Mouse (Mus musculus) limb, embryonic 15.5 days (tissue): ENCODE measurements at regions not wholly inside any gene's neighbourhood (a gene's known extent, or its start where the extent isn't known, plus 50 kb on each side); places are given as distances from the start of the nearest gene placed in this dataset.

Experiments used
- ATAC-seq: fragments of 200-750 bp; cut with Nextera tagmentation; 2 replicates; pipeline ENCODE4 v1.8.0; 2017; ENCODE audit warnings: low read depth, moderate TSS enrichment; ENCODE audit not compliant: insufficient number of reproducible peaks, low FRiP score, low TSS enrichment
- H3K27ac ChIP-seq: fragments of 300-500 bp; sonication (generic); 2 replicates; pipeline ENCODE4 v1.5.1; 2015; ENCODE audit warnings: moderate library complexity, mild to moderate bottlenecking, inconsistent platforms
- H3K27me3 ChIP-seq: fragments of 300-500 bp; sonication (generic); 2 replicates; pipeline ENCODE4 v1.6.1; 2015; ENCODE audit warnings: inconsistent platforms
- H3K36me3 ChIP-seq: fragments of 300-500 bp; sonication (generic); 2 replicates; pipeline ENCODE4 v1.6.1; 2015; ENCODE audit warnings: inconsistent platforms
- H3K4me1 ChIP-seq: fragments of 300-500 bp; sonication (generic); 2 replicates; pipeline ENCODE4 v1.6.1; 2015; ENCODE audit warnings: inconsistent platforms
- H3K4me2 ChIP-seq: fragments of 300-500 bp; sonication (generic); 2 replicates; pipeline ENCODE4 v1.6.1; 2015; ENCODE audit warnings: mild to moderate bottlenecking, inconsistent platforms
- H3K4me3 ChIP-seq: fragments of 300-500 bp; sonication (generic); 2 replicates; pipeline ENCODE4 v1.5.1; 2015; ENCODE audit warnings: mild to moderate bottlenecking, inconsistent platforms
- H3K9ac ChIP-seq: fragments of 300-500 bp; sonication (generic); 2 replicates; pipeline ENCODE4 v1.6.1; 2015; ENCODE audit warnings: inconsistent platforms
- H3K9me3 ChIP-seq: fragments of 300-500 bp; sonication (generic); 2 replicates; pipeline ENCODE4 v1.6.1; 2016; ENCODE audit warnings: inconsistent platforms
- WGBS: fragments of 180-500 bp; shearing (Covaris S2); methylation state at CpG from one replicate; pipeline ENCODE4 v1.1.7; 2015; 5-methylcytosine and 5-hydroxymethylcytosine counted together

DNA sequence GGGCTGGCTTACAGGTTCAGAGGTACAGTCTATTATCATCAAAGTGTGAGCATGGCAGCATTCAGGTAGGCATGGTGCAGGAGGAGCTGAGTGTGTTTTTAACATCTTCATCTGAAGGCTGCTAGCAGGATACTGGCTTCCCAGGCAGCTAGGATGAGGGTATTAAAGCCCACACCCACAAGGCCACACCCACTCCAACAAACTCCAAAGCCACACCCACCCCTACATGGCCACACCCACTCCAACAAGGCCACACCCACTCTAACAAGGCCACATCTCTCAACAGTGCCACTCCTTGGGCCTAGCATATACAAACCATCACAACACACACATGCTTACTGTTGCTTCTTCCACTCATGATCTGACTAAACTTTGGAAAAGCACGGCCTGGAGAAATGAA lies 172.5 kb downstream of the Msrb3 start:
- Histone ChIP-seq H3K9me3 (no peaks in the 10 kb centered on the region), H3K4me2 (no peak overlapping the region), H3K27ac (no peak overlapping the region), H3K9ac (no peak overlapping the region), H3K36me3 (no peaks in the 10 kb centered on the region), H3K4me1 (peaks cover 21% of the 10 kb centered on the region), H3K27me3 (peaks cover 5% of the 10 kb centered on the region; the same call in 1 of the 2 replicates), H3K4me3 (no peak overlapping the region)
- 90% methylated on average over 1 of the region's 1 CpGs for WGBS
- no peak for ATAC-seq

DNA sequence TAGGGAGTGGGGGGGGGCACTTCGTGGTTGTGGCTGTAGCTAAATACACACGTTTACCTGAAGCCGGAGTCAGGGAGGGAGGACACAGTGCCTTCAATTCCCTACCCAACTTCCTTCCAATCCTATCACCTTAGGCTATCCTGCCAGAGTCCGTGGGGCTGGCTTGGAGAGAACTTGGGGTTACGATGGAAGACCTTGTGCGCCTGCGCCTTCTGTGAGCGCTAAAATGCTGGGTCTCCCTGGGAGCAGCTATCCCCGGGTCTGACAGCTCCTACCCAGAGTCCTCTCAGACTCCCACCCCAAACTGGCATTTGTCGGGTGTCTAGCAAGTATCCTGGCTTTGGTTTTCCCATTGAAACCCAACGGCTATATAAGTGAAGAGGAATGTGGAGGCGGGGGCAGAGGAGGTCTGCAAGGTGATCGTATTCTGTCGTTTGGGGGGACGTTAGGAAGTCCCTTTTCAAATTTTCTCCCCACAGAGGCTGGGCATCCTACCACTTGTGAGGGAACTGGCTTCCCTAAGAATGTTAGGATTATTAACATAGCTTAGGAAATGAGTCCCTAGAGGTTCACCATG lies 176.9 kb downstream of the Msrb3 start:
- H3K4me1 ChIP-seq = peaks cover 47% of the 10 kb centered on the region
- peak overlapping the region; percentile 42 for H3K4me2 ChIP-seq
- H3K9me3 ChIP-seq = no peaks in the 10 kb centered on the region
- H3K9ac ChIP-seq = no peak overlapping the region
- no peak overlapping the region for H3K27ac ChIP-seq
- H3K36me3 ChIP-seq = no peaks in the 10 kb centered on the region
- peaks cover 5% of the 10 kb centered on the region; the same call in 1 of the 2 replicates for H3K27me3 ChIP-seq
- 7% methylated on average over 15 of the region's 15 CpGs for WGBS
- ATAC-seq = no peak
- H3K4me3 ChIP-seq = peak overlapping the region; percentile 23

DNA sequence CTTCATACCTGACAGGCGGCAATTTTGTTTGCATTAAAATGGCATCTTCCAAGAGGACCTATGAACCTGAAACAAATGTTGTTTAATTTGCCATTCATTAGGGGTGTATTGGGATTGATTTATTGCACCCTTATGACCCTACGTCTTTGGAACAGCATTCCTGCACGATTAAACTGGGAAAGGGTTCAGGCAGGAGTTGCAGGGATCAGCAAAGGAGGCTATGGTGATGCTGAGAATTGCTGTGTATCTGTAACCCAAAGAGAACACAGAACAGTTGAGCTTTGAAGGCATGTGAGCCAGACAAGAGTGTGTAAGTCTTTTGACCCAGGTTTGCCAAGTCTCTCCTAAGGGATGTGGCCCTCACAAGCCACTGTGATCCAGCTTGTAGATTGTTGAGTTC lies 177.9 kb downstream of the Msrb3 start:
- H3K9me3 ChIP-seq = no peaks in the 10 kb centered on the region
- H3K36me3 ChIP-seq = no peaks in the 10 kb centered on the region
- no peak overlapping the region for H3K9ac ChIP-seq
- H3K4me2 ChIP-seq = no peak overlapping the region
- no peak for ATAC-seq
- H3K4me3 ChIP-seq = no peak overlapping the region
- H3K27me3 ChIP-seq = peaks cover 5% of the 10 kb centered on the region; the same call in 1 of the 2 replicates
- H3K4me1 ChIP-seq = peaks cover 54% of the 10 kb centered on the region
- H3K27ac ChIP-seq = peak overlapping the region; percentile 77
- 26% methylated on average over 3 of the region's 3 CpGs for WGBS

DNA sequence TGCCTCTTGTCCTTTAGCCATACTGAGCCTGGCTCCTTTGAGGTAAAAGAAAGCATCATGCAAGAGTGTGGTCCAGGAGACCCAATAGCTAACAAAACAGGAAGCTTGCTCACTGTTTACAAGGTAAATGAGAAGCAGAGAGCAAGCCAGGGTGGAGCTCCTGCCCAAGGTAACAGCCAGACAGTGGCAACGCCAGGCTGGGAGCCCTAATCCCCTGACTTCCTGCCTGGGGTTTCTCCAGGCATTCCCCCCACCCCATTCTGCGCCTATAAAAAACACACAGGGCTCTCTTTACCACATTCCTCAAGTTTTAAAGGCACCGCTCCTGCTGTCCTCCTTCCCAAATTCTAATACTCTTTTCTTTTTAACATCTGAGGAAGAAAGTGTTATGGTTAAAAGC lies 178.8 kb downstream of the Msrb3 start:
- Histone ChIP-seq H3K4me3 (no peak overlapping the region), H3K9ac (no peak overlapping the region), H3K36me3 (no peaks in the 10 kb centered on the region), H3K9me3 (no peaks in the 10 kb centered on the region), H3K27me3 (peaks cover 5% of the 10 kb centered on the region; the same call in 1 of the 2 replicates), H3K4me2 (0 out of 2 replicates have a peak overlapping the region, but pooled peaks have one; percentile 6), H3K4me1 (peaks cover 54% of the 10 kb centered on the region), H3K27ac (peak overlapping the region; percentile 75)
- peak; percentile 65; the same call in 1 of the 2 replicates for ATAC-seq
- 7% methylated on average over 3 of the region's 3 CpGs for WGBS

DNA sequence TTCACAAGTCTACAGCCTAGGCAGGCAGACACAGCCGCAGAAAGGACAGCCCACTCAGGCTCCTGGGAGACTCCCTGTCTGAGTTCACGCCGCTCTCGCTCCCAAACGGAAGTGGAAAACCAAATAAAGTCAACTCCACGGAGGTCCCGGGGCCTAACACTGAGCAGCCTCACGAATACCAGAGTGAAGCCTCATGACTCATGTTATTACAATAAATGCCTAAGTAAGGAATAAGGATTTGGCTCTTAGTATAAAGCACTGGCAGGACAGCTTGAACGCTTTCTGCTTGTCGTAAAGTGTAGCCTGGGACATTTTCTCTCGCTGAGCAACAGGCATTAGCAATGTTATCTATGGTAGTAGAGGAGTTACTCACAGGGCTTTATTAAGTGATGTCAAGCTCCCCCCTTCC lies 181.7 kb downstream of the Msrb3 start:
- H3K9ac ChIP-seq = no peak overlapping the region
- H3K36me3 ChIP-seq = no peaks in the 10 kb centered on the region
- H3K4me2 ChIP-seq = peak overlapping the region; percentile 24
- H3K9me3 ChIP-seq = no peaks in the 10 kb centered on the region
- WGBS = 6% methylated on average over 11 of the region's 11 CpGs
- no peaks in the 10 kb centered on the region; the same call in 1 of the 2 replicates for H3K27me3 ChIP-seq
- H3K4me1 ChIP-seq = peaks cover 45% of the 10 kb centered on the region
- ATAC-seq = peak; percentile 57
- peak overlapping the region; percentile 75 for H3K27ac ChIP-seq
- H3K4me3 ChIP-seq = no peak overlapping the region

DNA sequence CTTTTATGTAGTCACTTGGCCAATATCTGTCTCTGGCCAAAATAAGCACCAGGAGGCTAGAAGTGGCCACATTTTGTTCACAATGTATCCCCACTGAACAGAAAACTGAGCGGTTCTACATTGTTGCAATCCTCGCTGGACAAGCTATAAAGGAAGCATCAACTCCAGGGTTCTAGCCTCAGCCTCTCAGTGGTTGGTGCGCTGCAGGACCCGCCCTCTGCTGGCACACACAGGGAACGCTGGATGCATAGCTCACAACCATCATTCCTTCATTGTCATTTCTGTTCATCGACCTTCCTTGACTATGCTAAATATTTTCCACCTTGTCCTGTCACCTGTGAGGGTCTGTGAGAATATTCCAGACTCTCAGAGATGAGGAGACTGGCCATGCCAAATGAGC lies 182.5 kb downstream of the Msrb3 start:
- Histone ChIP-seq H3K9ac (no peak overlapping the region), H3K27me3 (no peaks in the 10 kb centered on the region), H3K27ac (peak overlapping the region; percentile 75), H3K4me3 (no peak overlapping the region), H3K9me3 (no peaks in the 10 kb centered on the region), H3K36me3 (no peaks in the 10 kb centered on the region), H3K4me2 (no peak overlapping the region), H3K4me1 (peaks cover 45% of the 10 kb centered on the region)
- WGBS = 77% methylated on average over 6 of the region's 6 CpGs
- no peak for ATAC-seq

DNA sequence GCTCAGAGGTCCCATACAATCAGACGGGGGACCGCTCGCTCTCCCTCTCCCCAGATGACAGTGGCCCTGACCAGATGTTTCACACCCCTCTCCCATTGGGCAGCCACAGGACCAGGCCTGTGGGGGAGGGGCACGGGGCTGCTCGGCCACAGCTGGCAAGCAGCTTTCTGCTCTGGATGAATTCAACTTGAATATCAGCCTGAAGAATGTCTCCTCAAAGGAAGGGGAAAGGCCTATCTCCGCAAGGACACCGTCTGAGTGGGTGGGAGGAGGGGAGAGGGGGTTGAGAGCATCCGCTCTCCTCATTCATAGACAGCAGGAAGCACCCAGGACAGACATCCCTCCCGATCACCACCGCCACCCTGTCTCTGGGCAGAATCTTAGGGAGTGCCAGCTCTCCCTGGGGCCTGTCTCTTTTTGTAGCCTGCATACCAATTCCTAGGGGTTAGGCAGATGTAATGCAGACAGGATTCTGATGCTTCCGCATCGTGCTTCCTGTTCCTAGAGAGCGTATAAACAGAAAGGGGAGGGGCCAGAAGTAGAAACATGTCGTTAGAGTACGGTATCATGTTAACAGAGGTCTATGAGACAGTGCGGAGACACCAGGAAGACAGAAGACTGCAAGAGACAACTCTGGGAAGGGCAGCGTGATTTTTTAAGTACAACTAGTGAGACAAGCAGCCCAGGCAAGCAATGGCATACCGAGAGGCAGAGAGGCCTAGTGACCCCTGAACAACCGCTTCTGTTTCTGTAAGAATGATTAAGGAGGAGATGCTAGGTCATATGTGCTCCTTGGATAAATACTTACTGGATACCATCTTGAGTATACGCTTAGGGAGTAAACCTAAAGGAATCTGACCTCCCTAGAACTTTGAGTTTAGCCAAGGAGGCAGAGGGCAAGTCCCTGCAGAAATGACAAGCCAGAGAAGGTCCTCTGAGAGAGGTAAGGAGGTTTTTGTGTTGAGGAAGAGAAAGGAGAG lies 190.8 kb downstream of the Msrb3 start:
- Histone ChIP-seq H3K4me1 (peaks cover 26% of the 10 kb centered on the region), H3K4me2 (0 out of 2 replicates have a peak overlapping the region, but pooled peaks have one; percentile 10), H3K9me3 (no peaks in the 10 kb centered on the region), H3K36me3 (no peaks in the 10 kb centered on the region), H3K27ac (no peak overlapping the region), H3K4me3 (no peak overlapping the region), H3K27me3 (no peaks in the 10 kb centered on the region), H3K9ac (no peak overlapping the region)
- 34% methylated on average over 20 of the region's 20 CpGs for WGBS
- ATAC-seq = peak; percentile 44; the same call in 1 of the 2 replicates

DNA sequence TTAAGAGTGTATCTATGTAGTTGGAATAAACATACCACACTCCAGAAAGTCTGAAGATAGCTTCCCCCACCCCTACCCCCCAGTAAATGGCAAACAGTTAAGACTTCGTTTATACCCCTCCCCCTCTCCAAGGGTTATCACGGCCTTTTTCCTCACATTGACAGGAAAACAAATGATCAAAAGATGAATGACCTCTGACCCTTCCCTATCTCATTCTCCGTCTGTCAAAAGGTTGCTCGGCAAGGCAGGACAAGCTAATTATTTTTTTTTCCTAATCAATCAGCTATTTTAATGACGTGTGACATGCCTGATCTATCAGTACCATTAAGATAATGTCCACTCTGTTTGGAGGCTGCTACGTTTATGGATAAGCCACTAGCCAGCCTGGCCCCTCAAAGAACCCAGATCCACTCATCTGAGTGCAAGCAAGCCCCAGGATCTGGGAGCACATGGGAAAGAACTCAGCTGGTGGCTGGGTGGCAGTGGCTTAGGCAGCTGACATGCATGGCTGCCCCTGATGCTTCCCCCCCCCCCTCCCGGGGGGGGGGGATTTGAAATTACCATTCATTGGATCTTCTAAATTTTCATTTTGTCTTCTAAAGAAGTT lies 192.1 kb downstream of the Msrb3 start:
- Histone ChIP-seq H3K4me3 (no peak overlapping the region), H3K9ac (no peak overlapping the region), H3K9me3 (no peaks in the 10 kb centered on the region), H3K4me1 (peaks cover 19% of the 10 kb centered on the region), H3K36me3 (no peaks in the 10 kb centered on the region), H3K4me2 (no peak overlapping the region), H3K27me3 (no peaks in the 10 kb centered on the region), H3K27ac (no peak overlapping the region)
- ATAC-seq = no peak
- 44% methylated on average over 7 of the region's 7 CpGs for WGBS

DNA sequence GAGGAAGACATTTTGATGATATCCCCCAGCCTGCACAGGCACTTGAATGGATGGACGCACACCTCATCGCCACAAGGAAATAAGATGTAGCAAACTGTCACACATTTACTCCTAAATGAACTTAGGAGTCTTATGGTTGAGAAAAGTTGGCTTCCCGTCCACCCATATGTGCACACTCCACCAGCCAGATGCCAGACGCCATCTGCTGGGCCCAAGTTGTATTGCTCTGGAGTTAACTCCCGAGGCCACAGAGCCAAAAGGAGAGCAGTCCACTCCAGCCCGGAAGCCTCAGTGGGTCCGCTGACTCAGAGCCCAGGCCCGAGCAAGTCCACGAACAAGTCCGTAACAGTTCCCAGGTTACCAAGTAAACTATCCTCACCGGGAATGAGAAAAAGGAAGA lies 197.1 kb downstream of the Msrb3 start:
- no peak overlapping the region for H3K27ac ChIP-seq
- no peaks in the 10 kb centered on the region for H3K9me3 ChIP-seq
- no peaks in the 10 kb centered on the region for H3K36me3 ChIP-seq
- no peak overlapping the region for H3K4me3 ChIP-seq
- 12% methylated on average over 11 of the region's 11 CpGs for WGBS
- no peak overlapping the region for H3K4me2 ChIP-seq
- H3K4me1 ChIP-seq = peaks cover 11% of the 10 kb centered on the region
- ATAC-seq = 0 out of 2 replicates have a peak, but pooled peaks have one; percentile 35
- no peak overlapping the region for H3K9ac ChIP-seq
- H3K27me3 ChIP-seq = no peaks in the 10 kb centered on the region

DNA sequence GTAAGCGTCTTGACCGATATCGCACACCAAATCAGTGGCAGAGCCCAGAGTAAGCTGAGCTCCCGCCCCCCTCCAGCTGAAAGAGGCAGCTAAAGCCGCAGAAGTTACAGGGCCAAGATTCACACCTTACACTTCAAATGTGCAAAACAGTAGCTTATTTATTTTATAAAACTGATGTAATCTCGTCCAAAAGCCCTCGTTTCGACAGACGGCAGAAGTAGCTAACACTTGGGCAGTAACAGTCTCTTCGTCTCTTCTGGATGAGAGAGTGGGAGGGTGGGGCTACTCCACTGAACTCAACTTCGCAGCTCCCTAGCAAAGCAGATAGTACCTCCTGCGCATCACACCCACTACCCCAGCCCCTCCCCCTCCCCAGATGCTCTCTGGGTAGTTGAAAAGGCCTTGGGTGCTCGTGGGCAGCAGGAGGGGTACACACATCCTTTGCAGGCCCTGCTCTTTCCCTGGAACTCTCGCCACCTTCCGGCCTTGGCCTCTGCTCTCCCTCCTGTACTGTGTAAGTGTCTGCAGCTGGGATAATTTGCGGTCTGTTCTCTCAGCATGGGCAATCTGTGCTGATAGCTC lies 201.5 kb downstream of the Msrb3 start:
- Histone ChIP-seq H3K36me3 (no peaks in the 10 kb centered on the region), H3K4me1 (peaks cover 14% of the 10 kb centered on the region), H3K27ac (no peak overlapping the region), H3K9ac (no peak overlapping the region), H3K9me3 (no peaks in the 10 kb centered on the region), H3K4me3 (no peak overlapping the region), H3K4me2 (peak overlapping the region; percentile 12; the same call in 1 of the 2 replicates), H3K27me3 (peaks cover 3% of the 10 kb centered on the region; the same call in 1 of the 2 replicates)
- WGBS = 20% methylated on average over 16 of the region's 16 CpGs
- ATAC-seq = 0 out of 2 replicates have a peak, but pooled peaks have one; percentile 52

DNA sequence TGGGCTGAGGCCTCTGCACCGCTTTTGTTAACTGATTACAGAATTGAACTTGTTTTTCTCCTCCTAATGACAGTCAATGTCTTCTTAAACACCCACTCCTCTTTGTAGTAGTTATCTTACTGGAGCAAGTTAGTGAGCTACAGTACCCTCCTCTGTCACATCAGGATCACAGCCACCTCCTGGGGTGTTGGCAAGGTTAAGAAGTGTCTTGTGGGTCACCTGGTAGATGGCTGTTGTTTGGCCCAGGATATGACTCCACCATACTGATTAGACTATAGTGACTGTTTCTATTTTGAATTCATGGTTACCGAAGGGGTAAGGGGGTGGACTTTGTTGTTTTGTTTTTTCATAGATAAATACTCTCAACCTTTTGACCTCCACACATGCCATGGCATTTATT lies 202.4 kb downstream of the Msrb3 start:
- ATAC-seq = no peak
- Histone ChIP-seq H3K36me3 (no peaks in the 10 kb centered on the region), H3K9ac (no peak overlapping the region), H3K27me3 (peaks cover 3% of the 10 kb centered on the region; the same call in 1 of the 2 replicates), H3K4me2 (no peak overlapping the region), H3K9me3 (no peaks in the 10 kb centered on the region), H3K4me3 (no peak overlapping the region), H3K4me1 (peaks cover 12% of the 10 kb centered on the region), H3K27ac (no peak overlapping the region)
- 80% methylated on average over 2 of the region's 2 CpGs for WGBS
